Mouse (Mus musculus) CD4-positive, CD25-positive, alpha-beta regulatory T cell, adult 4 months (primary cell): ENCODE measurements at regions not wholly inside any gene's neighbourhood (a gene's known extent, or its start where the extent isn't known, plus 50 kb on each side); places are given as distances from the start of the nearest gene placed in this dataset.
"Not testable (repeated sequence)": the region's sequence is repeated elsewhere in the genome, so short reads cannot be mapped to it uniquely, and the experiment has no call there.

Source experiments
- ATAC-seq: one replicate; pipeline ENCODE4 v1.8.0; 2017

GRCm38 (mm10) chr10:9462361-9462760 lies 212.6 kb downstream of the Samd5 start:
- ATAC-seq, result no peak

DNA sequence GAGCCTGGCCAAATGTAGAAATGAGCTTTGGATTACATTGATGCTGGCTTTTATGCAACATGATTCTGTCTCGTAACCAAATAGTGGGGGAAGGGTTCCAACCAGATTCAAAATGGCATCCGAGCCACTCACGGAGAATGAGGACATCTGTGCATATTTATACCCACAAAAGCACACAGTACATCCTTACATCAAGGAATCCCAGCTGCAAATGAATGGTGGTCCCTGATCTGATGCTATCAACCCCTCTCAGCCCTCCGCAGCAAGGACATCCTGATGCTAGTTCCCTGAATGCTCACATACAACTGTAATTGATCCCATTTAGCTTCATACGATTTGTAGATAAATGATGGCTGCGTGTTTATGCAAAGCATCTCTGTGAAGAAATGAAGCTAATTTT lies 215.9 kb downstream of the Samd5 start:
- no peak for ATAC-seq

GRCm38 (mm10) chr10:9458466-9458865 lies 216.5 kb downstream of the Samd5 start:
- ATAC-seq, result no peak

DNA sequence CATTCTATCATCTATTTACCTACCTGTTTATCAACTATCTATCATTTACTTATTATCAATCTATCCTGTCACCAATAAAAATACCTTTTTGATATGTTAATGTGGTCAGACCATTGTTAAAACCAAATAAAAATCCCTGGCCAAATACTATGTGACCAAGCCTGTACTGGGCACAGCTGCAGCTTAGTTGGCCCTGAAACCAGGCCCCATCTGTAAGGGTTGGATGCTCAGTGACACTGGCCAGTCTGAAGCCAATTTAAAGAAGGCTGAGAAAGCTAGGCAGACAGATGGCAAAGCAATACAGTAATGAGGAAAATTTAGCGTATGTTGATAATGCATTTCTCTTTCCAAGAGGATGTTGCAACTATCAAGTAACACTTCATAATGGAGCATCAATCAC lies 217.8 kb downstream of the Samd5 start:
- ATAC-seq, result no peak

- no peak for ATAC-seq
Observed at GRCm38 (mm10) chr10:9439072-9439471, 235.9 kb downstream of the Samd5 start.

GRCm38 (mm10) chr10:9438366-9438765 lies 236.6 kb downstream of the Samd5 start:
- ATAC-seq, result no peak

- no peak for ATAC-seq
Observed at GRCm38 (mm10) chr10:9429085-9429484, 245.9 kb downstream of the Samd5 start.

DNA sequence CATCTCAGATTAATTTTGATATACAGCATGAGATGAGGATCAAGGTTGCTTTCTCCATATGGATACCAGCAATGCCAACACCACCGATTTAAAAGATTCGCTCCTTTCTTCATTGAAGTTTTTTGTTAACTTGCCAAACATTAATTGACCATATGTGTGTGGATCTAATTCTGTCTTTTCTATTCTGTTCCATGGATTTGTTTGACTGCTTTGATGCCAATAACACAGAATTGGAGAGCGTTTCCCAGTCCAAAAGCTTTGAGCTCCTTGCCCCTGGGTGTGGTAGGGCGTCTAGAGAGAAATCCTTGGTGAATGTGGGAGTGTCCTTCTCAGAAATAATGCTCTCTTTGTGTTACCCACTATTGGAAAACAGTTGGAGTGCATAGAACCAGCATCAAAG lies 254.3 kb downstream of the Samd5 start:
- ATAC-seq, result no peak

- ATAC-seq, result no peak
Observed at GRCm38 (mm10) chr10:9416685-9417084, 258.3 kb downstream of the Samd5 start.

GRCm38 (mm10) chr10:9406101-9406500 lies 268.9 kb downstream of the Samd5 start:
- ATAC-seq, result no peak

DNA sequence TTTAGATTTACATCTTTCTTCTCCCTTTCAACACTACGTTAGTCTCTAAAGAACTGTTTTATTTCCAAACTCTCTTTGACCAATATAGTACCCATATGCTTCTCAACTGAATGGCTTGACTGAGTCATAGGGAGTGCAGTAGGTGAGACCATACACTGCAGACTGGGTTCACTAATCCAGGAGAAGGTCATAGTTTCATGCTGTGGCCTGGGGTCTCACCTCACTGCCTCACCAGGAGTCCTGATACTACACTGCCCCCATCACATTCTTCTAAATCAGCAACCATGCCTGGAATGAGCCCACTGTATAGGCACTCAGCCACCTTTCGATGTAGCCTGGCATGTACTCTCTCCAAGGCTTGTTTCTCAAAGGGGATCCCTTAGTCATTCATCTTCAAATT lies 269.6 kb downstream of the Samd5 start:
- no peak for ATAC-seq

- ATAC-seq, result no peak
Observed at GRCm38 (mm10) chr10:9404963-9405362, 270.0 kb downstream of the Samd5 start.

- no peak for ATAC-seq
Observed at GRCm38 (mm10) chr10:9400911-9401617, 273.9 kb downstream of the Samd5 start.

DNA sequence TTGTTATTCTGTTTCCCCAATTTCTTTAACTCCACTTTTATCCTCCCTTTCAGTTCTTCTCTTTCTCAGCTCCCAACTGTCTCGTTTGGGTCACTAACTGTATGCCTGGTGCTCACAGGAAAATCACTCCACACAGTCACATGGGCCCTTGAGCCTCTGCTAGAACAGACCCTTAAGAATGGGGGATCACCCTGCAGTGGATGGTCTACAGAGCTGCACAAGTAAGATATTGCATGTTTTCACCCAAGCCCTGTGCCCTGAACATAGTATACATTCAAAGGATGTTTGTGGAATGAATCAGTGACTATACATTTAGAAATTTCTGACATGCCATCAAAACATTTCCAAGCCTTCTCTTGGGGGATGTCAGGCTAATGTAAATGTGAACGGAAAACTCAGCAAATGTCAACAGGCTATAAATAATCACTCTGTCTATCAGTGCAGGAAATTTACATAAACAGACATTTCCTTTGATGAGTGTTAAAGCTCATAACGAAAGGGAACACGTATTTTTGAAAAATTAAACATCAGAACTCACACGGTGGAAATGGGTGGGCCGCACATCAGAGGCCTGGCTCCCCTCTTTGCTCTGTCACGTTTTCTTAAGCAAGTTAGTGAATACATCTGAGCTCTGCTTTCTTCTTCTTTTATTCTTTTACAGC lies 297.4 kb downstream of the Samd5 start:
- ATAC-seq, result no peak

DNA sequence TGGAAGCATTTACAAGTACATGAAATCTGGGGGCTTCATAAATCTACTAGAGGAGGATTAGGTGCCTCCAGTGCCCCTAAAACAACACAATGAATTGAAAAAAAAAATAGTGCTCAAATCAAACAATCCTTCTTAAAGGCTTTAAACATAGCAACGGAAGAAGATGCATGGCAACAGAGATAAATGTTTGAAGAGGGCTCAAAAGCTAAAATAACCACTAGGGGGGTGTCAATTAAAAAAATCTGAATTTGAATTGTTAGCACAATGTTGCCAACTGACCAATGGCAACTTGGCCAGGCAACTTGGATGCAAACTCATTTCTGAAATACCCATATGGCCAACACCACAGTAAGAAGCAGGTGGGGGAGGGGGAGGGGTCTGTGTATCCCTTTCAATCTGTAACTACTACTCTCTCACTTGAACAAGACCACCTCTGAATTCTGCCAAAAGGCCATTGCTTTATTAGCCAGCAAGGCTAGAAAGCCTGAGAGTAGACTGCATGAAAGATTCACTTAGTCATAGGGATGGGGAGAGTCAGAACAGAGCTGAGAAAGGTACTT lies 312.6 kb downstream of the Samd5 start:
- ATAC-seq, result no peak

GRCm38 (mm10) chr10:9338207-9338801 lies 336.7 kb downstream of the Samd5 start:
- no peak for ATAC-seq

GRCm38 (mm10) chr10:9334245-9334845 lies 340.7 kb downstream of the Samd5 start:
- ATAC-seq, result no peak

DNA sequence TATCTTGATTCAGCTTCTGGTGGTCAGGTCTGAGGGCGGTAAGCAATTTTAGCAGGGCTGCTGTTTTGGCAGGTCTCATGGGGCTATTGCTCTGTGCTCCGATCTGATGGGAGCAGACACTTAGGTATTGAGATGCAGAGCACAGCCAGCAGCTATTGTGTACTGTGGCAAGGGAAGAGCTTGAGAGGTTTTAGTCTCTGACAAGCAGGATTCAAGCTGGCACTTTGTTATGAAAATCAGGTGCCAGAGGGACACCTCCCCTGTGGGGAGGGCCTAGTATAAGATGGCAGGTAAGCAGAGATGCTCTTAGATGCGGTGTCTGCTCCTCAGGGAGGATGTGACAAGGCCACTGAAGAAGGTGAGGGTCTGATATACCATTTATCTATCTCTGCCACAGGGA lies 343.3 kb downstream of the Samd5 start:
- ATAC-seq, result no peak

DNA sequence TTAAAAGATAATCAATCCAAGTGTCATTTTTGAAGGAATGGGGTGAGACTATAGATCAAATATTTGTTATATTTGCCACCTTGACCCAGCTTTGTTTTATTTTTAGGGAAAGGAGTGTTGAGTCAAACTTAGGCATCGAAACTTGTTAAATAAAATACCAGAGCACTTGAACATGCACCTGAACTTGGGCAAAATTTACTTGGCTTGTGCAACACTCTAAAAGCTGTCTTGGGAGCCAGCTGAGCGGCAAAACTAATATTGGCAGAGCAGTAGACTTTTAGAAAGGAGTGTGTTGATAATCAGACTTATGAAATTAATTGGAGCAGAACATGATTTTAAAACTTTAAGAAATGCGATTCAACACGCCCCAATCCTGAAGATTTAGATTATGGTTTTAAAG lies 346.7 kb downstream of the Samd5 start:
- no peak for ATAC-seq

- not testable (repeated sequence) for ATAC-seq
Observed at GRCm38 (mm10) chr10:9327881-9328280, 347.1 kb downstream of the Samd5 start.

GRCm38 (mm10) chr10:9312326-9312725 lies 362.7 kb downstream of the Samd5 start:
- no peak for ATAC-seq

- no peak for ATAC-seq
Observed at GRCm38 (mm10) chr10:9310346-9310745, 364.7 kb downstream of the Samd5 start.

DNA sequence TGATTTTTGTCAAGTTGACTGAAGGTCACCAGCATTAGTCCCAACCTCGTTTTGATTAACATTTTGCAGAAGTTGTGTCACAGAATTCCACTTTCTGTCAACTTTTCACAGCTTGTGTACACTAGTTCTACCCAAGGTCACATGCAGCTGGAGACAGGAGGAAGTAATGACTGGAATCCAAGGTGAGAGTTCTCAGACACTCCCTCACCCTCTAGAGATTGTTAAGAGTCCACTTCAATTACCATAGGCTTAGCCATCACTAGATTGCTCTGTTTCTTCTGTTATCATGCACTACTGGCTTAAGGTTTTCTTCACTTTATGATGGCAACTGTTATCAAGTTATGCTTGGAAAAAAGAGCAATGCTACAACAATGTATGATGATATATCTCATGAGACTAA lies 379.0 kb downstream of the Samd5 start:
- ATAC-seq, result no peak
